Mouse (Mus musculus): Measurements from ENCODE around the gene Cyth3. TPM values are rescaled to one million over a fixed set of nuclear protein-coding genes. Genes with fewer than 3 reads are reported as not detected.

Cyth3 gene
- polyA plus RNA-seq, 1 experiment from 2014 or later, result 64.9 TPM

DNA sequence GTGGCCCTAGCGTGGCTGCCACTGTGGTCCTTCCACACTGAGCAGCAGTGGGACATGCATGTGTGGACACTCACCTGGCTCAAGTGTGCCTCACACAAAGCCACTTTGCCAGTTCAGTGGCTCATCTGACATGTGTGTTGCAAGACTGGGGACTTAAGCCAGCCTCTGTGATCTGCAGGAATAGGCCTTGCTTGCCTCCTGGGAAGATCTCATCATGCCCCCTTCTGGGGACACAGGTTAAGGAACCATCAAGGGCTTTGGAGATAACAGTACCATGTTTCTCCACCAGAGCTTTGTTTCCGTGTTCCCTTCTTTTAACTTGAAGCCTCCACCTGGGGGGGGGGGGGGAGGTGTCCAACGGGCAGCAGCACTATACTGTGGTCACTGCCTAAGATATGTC lies 74.1 kb downstream of the Cyth3 start:
- 0 out of 2 replicates have a peak, but pooled peaks have one; percentile 51 for ATAC-seq (ENCODE audit: low FRiP score, low TSS enrichment)
- Histone ChIP-seq H3K4me2 (replicated peaks; ENCODE audit: low read depth, low read length) (no peak overlapping the region), H3K9me3 (ENCODE audit: control insufficient read depth, low read length) (no peaks in the 10 kb centered on the region), H3K36me3 (ENCODE audit: control insufficient read depth, insufficient read depth, low read length) (peaks cover 51% of the 10 kb centered on the region), H3K27ac (ENCODE audit: low read depth, low read length) (no peak overlapping the region), H3K4me1 (ENCODE audit: control insufficient read depth, insufficient read depth, low read length) (no peaks in the 10 kb centered on the region), H3K27me3 (ENCODE audit: control insufficient read depth, insufficient read depth, low read length) (no peaks in the 10 kb centered on the region), H3K9ac (ENCODE audit: low read depth, low read length) (no peak overlapping the region), H3K4me3 (ENCODE audit: low read length) (no peak overlapping the region)
- WGBS, result 59% methylated on average over 3 of the region's 3 CpGs

DNA sequence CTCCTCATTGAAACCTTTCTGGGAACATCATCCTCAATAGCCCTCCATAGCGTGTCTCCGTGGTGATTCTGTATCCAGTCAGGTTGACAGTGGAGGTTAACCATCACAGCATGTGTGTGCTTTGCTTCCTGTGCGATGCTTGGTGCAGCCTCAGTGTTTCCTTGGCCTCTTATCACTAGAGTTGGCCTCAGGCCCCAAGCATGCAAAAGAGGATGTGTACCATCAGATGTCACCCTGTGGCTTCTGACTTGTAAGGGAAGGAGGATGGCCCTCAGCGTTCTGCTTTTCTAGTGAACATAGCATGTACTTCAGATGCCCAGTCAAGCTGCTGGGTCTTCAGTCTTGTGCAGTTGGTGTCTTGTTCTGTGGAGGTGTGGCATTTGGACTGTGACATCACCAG lies 76.2 kb downstream of the Cyth3 start:
- Histone ChIP-seq H3K4me1 (ENCODE audit: control insufficient read depth, insufficient read depth, low read length) (no peaks in the 10 kb centered on the region), H3K27me3 (ENCODE audit: control insufficient read depth, insufficient read depth, low read length) (no peaks in the 10 kb centered on the region), H3K4me2 (replicated peaks; ENCODE audit: low read depth, low read length) (no peak overlapping the region), H3K9me3 (ENCODE audit: control insufficient read depth, low read length) (no peaks in the 10 kb centered on the region), H3K36me3 (ENCODE audit: control insufficient read depth, insufficient read depth, low read length) (peaks cover 51% of the 10 kb centered on the region), H3K27ac (ENCODE audit: low read depth, low read length) (no peak overlapping the region), H3K9ac (ENCODE audit: low read depth, low read length) (no peak overlapping the region), H3K4me3 (ENCODE audit: low read length) (no peak overlapping the region)
- ATAC-seq (ENCODE audit: low FRiP score, low TSS enrichment), result no peak
- WGBS, result 96% methylated on average over 4 of the region's 4 CpGs

DNA sequence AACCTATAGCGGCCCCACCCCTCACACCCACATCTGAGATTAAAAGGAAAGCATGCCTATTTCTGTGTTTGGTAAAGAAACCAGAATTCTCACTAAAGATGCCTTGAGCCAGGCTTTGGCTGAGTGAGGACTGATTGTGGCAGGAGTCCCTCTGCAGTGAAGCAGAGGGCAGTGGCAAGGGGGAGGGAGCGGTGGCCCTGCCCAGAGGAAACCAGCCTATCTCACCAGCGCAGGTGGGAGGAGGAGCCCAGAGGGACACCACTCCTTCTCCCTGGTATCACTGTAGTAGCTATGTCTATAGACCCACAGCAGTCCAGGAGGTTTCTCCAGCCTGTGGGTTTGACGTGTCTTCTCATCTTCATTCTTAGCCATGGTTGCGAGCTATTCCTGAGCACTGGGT lies 78.0 kb downstream of the Cyth3 start:
- Histone ChIP-seq H3K9me3 (ENCODE audit: control insufficient read depth, low read length) (no peaks in the 10 kb centered on the region), H3K27me3 (ENCODE audit: control insufficient read depth, insufficient read depth, low read length) (no peaks in the 10 kb centered on the region), H3K36me3 (ENCODE audit: control insufficient read depth, insufficient read depth, low read length) (peaks cover 51% of the 10 kb centered on the region), H3K4me3 (ENCODE audit: low read length) (no peak overlapping the region), H3K4me1 (ENCODE audit: control insufficient read depth, insufficient read depth, low read length) (no peaks in the 10 kb centered on the region), H3K27ac (ENCODE audit: low read depth, low read length) (no peak overlapping the region), H3K9ac (ENCODE audit: low read depth, low read length) (no peak overlapping the region), H3K4me2 (replicated peaks; ENCODE audit: low read depth, low read length) (no peak overlapping the region)
- no peak for ATAC-seq (ENCODE audit: low FRiP score, low TSS enrichment)
- 92% methylated on average over 5 of the region's 5 CpGs for WGBS

DNA sequence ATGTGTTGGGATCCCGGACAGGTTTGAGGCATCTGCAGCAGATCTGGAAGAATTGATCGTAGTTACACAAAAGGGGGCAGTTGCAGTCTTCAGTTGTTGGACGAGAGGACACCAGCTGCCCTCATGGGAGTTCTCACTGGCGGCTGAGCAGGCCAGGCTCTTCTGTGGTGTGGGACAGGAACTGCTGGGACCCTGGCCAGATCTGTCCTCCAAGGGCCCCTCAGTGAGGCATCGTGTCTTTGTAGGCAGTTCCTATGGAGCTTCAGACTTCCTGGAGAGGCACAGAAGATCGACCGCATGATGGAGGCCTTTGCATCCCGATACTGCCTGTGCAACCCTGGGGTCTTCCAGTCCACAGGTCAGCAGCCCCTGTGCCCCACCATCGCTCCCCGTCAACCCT lies 78.8 kb downstream of the Cyth3 start:
- Histone ChIP-seq H3K4me3 (ENCODE audit: low read length) (no peak overlapping the region), H3K27me3 (ENCODE audit: control insufficient read depth, insufficient read depth, low read length) (no peaks in the 10 kb centered on the region), H3K36me3 (ENCODE audit: control insufficient read depth, insufficient read depth, low read length) (peaks cover 53% of the 10 kb centered on the region), H3K9me3 (ENCODE audit: control insufficient read depth, low read length) (no peaks in the 10 kb centered on the region), H3K27ac (ENCODE audit: low read depth, low read length) (no peak overlapping the region), H3K9ac (ENCODE audit: low read depth, low read length) (no peak overlapping the region), H3K4me1 (ENCODE audit: control insufficient read depth, insufficient read depth, low read length) (no peaks in the 10 kb centered on the region), H3K4me2 (replicated peaks; ENCODE audit: low read depth, low read length) (no peak overlapping the region)
- ATAC-seq (ENCODE audit: low FRiP score, low TSS enrichment), result no peak
- WGBS, result 88% methylated on average over 10 of the region's 10 CpGs

DNA sequence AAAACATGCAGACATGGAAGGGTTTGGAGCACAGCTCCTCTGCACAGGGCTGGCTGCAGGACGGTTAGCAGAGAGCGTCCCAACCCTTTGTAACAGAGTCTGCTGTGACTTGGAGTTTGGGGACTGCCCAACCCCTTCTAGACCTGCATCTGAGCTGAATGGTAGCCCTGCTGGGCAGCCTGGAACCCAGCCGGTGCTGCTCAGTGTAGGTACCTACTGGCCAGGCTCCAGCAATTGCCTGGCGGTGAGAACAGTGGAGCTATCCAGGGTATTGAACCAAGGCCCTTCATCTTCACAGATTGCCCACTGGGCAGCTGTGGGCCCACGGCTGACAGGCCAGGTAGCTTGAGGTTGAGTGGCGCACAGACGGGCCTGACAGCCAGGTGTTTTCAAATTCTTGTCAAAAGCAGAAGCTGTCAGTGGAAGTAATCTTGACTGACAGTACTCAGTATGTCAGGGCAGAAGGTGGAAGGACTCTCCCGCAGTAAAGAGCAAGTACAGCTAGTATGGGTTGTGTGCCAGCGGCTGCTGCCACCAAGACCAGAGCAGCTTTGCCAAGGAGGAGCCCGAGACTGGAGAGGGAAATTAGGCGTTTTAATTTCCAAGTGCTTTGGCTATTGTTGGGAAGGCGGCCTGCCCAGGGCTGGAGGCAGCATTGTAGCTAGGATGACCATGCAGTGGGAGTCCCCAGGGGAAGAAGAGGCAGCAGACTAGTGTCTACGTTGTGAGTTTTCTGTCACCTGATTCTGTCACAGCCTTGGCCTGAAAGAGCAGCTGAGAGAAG lies 82.8 kb downstream of the Cyth3 start:
- no peak for ATAC-seq (ENCODE audit: low FRiP score, low TSS enrichment)
- Histone ChIP-seq H3K27me3 (ENCODE audit: control insufficient read depth, insufficient read depth, low read length) (no peaks in the 10 kb centered on the region), H3K4me2 (replicated peaks; ENCODE audit: low read depth, low read length) (no peak overlapping the region), H3K4me3 (ENCODE audit: low read length) (no peak overlapping the region), H3K9ac (ENCODE audit: low read depth, low read length) (no peak overlapping the region), H3K4me1 (ENCODE audit: control insufficient read depth, insufficient read depth, low read length) (no peaks in the 10 kb centered on the region), H3K9me3 (ENCODE audit: control insufficient read depth, low read length) (no peaks in the 10 kb centered on the region), H3K27ac (ENCODE audit: low read depth, low read length) (no peak overlapping the region), H3K36me3 (ENCODE audit: control insufficient read depth, insufficient read depth, low read length) (peaks cover 76% of the 10 kb centered on the region)
- 84% methylated on average over 13 of the region's 13 CpGs for WGBS

DNA sequence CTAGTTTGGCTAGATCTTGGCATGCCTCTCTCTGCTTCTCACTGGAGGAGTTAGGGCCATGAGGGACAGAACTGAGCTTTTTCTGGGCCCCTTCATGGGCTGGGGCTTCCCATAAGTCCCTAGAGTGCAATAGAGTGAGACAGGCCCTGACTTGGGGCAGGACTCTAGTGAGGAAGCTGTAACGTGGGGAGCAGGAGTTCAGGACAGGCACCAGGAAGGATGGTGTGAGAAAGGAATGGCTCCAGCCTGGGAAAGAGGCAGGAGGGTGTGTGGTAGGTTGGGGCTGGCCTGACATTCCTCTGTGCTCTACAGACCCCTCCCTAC lies 83.4 kb downstream of the Cyth3 start:
- Histone ChIP-seq H3K27me3 (ENCODE audit: control insufficient read depth, insufficient read depth, low read length) (no peaks in the 10 kb centered on the region), H3K9ac (ENCODE audit: low read depth, low read length) (no peak overlapping the region), H3K27ac (ENCODE audit: low read depth, low read length) (no peak overlapping the region), H3K36me3 (ENCODE audit: control insufficient read depth, insufficient read depth, low read length) (peaks cover 79% of the 10 kb centered on the region), H3K4me2 (replicated peaks; ENCODE audit: low read depth, low read length) (no peak overlapping the region), H3K9me3 (ENCODE audit: control insufficient read depth, low read length) (no peaks in the 10 kb centered on the region), H3K4me3 (ENCODE audit: low read length) (no peak overlapping the region), H3K4me1 (ENCODE audit: control insufficient read depth, insufficient read depth, low read length) (no peaks in the 10 kb centered on the region)
- WGBS, result 60% methylated on average over 1 of the region's 1 CpGs
- ATAC-seq (ENCODE audit: low FRiP score, low TSS enrichment), result no peak

DNA sequence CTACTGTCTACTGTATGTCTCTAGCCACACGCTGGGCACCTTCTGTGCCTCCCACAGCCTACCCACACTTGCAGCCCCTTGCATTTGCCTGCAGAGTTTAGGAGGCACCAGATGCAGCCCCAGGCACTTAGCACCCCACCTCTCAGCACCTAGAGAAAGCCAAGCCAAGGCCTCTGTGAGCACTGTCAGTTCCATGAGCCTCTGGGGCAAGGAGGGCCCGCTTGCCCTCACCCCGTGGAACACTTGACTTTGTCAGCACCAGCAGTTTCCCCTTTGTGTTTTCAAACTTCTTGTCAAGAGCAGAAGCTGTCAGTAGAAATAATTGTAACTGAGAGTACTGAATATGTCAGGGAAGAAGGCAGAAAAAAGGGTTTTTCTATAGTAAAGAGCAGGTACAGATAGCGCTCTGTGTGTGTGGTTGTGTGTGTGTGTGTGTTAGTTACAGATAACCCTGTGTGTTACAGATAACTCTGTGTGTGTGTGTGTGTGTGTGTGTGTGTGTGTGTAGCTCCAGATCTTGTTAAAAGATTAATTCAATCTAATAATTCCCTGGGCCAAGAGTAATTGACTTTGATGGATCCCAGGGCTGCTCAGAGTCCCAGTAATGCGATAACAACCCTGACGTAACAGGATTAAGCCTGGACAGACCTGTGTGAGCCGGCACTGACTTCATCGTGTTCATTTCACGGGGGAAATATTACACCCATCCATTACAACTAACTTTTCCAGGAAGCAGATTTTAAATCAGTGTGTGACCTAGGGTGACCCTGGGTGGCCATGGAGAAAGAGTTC lies 84.0 kb downstream of the Cyth3 start:
- H3K4me2 ChIP-seq (replicated peaks; ENCODE audit: low read depth, low read length), result no peak overlapping the region
- WGBS, result 73% methylated on average over 9 of the region's 9 CpGs
- ATAC-seq (ENCODE audit: low FRiP score, low TSS enrichment), result no peak; the same call in 1 of the 2 replicates
- H3K9ac ChIP-seq (ENCODE audit: low read depth, low read length), result no peak overlapping the region
- no peak overlapping the region for H3K27ac ChIP-seq (ENCODE audit: low read depth, low read length)
- H3K36me3 ChIP-seq (ENCODE audit: control insufficient read depth, insufficient read depth, low read length), result peaks cover 80% of the 10 kb centered on the region
- H3K9me3 ChIP-seq (ENCODE audit: control insufficient read depth, low read length), result no peaks in the 10 kb centered on the region
- no peaks in the 10 kb centered on the region for H3K27me3 ChIP-seq (ENCODE audit: control insufficient read depth, insufficient read depth, low read length)
- no peaks in the 10 kb centered on the region for H3K4me1 ChIP-seq (ENCODE audit: control insufficient read depth, insufficient read depth, low read length)
- no peak overlapping the region for H3K4me3 ChIP-seq (ENCODE audit: low read length)

DNA sequence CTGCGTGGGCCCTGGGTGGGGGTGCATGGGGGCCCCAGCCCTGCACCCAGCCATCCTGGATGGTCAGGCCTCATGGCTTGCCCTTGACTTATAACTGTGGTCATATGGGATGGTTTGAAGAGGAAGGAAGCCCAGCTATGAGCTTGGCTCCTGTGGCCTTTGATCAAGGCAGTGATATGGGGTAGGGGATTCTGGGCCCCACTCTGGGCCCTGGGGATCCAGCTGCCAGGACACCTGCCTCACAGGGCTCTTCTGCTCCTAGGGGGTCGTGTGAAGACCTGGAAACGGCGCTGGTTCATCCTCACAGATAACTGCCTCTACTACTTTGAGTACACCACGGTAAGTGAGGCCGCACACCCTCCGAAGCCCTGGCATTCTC lies 84.6 kb downstream of the Cyth3 start:
- H3K27me3 ChIP-seq (ENCODE audit: control insufficient read depth, insufficient read depth, low read length), result no peaks in the 10 kb centered on the region
- H3K27ac ChIP-seq (ENCODE audit: low read depth, low read length), result no peak overlapping the region
- no peaks in the 10 kb centered on the region for H3K9me3 ChIP-seq (ENCODE audit: control insufficient read depth, low read length)
- no peaks in the 10 kb centered on the region for H3K4me1 ChIP-seq (ENCODE audit: control insufficient read depth, insufficient read depth, low read length)
- no peak for ATAC-seq (ENCODE audit: low FRiP score, low TSS enrichment)
- WGBS, result 85% methylated on average over 7 of the region's 7 CpGs
- H3K9ac ChIP-seq (ENCODE audit: low read depth, low read length), result no peak overlapping the region
- H3K36me3 ChIP-seq (ENCODE audit: control insufficient read depth, insufficient read depth, low read length), result peaks cover 79% of the 10 kb centered on the region
- H3K4me2 ChIP-seq (replicated peaks; ENCODE audit: low read depth, low read length), result no peak overlapping the region
- H3K4me3 ChIP-seq (ENCODE audit: low read length), result no peak overlapping the region

DNA sequence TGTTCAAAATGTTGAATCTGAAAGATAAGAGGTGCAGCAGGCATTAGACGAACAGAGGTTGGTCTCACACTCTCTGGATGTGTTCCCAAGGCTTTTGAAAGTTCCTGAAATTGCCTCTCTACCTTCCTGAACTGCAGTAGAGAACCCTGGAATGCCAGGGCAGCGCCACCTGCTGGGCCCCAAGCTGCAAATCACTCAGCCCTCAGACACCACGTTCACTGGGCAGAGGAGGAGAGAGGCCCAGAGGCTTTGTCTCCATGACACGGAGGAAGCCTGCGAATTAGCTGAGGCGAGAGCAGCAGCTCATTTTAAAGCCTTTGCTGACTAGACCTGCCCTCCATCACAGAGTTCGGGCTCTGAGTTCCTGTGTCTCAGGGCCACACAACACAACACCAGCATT lies 89.1 kb downstream of the Cyth3 start:
- no peak overlapping the region for H3K27ac ChIP-seq (ENCODE audit: low read depth, low read length)
- H3K27me3 ChIP-seq (ENCODE audit: control insufficient read depth, insufficient read depth, low read length), result no peaks in the 10 kb centered on the region
- H3K9ac ChIP-seq (ENCODE audit: low read depth, low read length), result no peak overlapping the region
- H3K36me3 ChIP-seq (ENCODE audit: control insufficient read depth, insufficient read depth, low read length), result peaks cover 93% of the 10 kb centered on the region
- WGBS, result 21% methylated on average over 7 of the region's 7 CpGs
- no peak overlapping the region for H3K4me2 ChIP-seq (replicated peaks; ENCODE audit: low read depth, low read length)
- ATAC-seq (ENCODE audit: low FRiP score, low TSS enrichment), result peak; percentile 78
- no peaks in the 10 kb centered on the region for H3K4me1 ChIP-seq (ENCODE audit: control insufficient read depth, insufficient read depth, low read length)
- H3K4me3 ChIP-seq (ENCODE audit: low read length), result no peak overlapping the region
- no peaks in the 10 kb centered on the region for H3K9me3 ChIP-seq (ENCODE audit: control insufficient read depth, low read length)
